Mouse (Mus musculus) MEL (cell line): ENCODE data around the gene Pbx4. TPM values are rescaled to one million over a fixed set of nuclear protein-coding genes. Genes with fewer than 3 reads are reported as not detected.

Source experiments
- DNase-seq: peaks from one replicate; pipeline ENCODE4 v3.0.0; 2011; ENCODE audit warnings: low read depth, low spot score
- H3K27ac ChIP-seq: 2 replicates; pipeline ENCODE4 v1.5.1; 2012; ENCODE audit warnings: low read depth, mild to moderate bottlenecking, control low read depth, low read length, moderate library complexity; ENCODE audit not compliant: control insufficient read depth
- H3K27me3 ChIP-seq, 2 experiments: fragments of 150-350 bp in 1 of 2; sonication (generic) in 1 of 2; 2 replicates each; pipeline ENCODE4 v1.6.1; 2012; ENCODE audit warnings: low read length in 2 of 2, mild to moderate bottlenecking in 2 of 2, improper control_type of control experiment in 1 of 2, moderate library complexity in 1 of 2; ENCODE audit not compliant: insufficient read depth in 2 of 2, control insufficient read depth in 1 of 2
- H3K36me3 ChIP-seq, 2 experiments: 2 replicates each; pipeline ENCODE4 v1.6.1; 2012 to 2014; ENCODE audit warnings: low read length in 2 of 2, improper control_type of control experiment in 1 of 2, inconsistent platforms in 1 of 2, mild to moderate bottlenecking in 1 of 2; ENCODE audit not compliant: insufficient read depth in 2 of 2, control insufficient read depth in 1 of 2
- H3K4me1 ChIP-seq, 2 experiments: fragments of 150-350 bp in 1 of 2; sonication (generic) in 1 of 2; 2 replicates each; pipeline ENCODE4 v1.6.1; 2012; ENCODE audit warnings: low read length in 2 of 2, improper control_type of control experiment in 1 of 2, mild to moderate bottlenecking in 1 of 2; ENCODE audit not compliant: insufficient read depth in 2 of 2, control insufficient read depth in 1 of 2
- H3K4me3 ChIP-seq, 2 experiments: fragments of 150-350 bp in 1 of 2; sonication (generic) in 1 of 2; 2 replicates each; pipeline ENCODE4 v1.5.1; 2012; ENCODE audit warnings: low read depth in 2 of 2, low read length in 2 of 2, mild to moderate bottlenecking in 2 of 2, moderate library complexity in 2 of 2, control low read depth in 1 of 2, improper control_type of control experiment in 1 of 2; ENCODE audit not compliant: control insufficient read depth in 1 of 2, insufficient read depth in 1 of 2
- H3K79me2 ChIP-seq: 2 replicates; pipeline ENCODE4 v1.6.1; 2012; ENCODE audit warnings: mild to moderate bottlenecking, low read length, moderate library complexity; ENCODE audit not compliant: control insufficient read depth, poor library complexity, insufficient read depth
- H3K9ac ChIP-seq: 2 replicates; pipeline ENCODE4 v1.6.1; 2012; ENCODE audit warnings: low read depth, mild to moderate bottlenecking, control low read depth, low read length, moderate library complexity; ENCODE audit not compliant: control insufficient read depth, poor library complexity, severe bottlenecking
- H3K9me3 ChIP-seq: fragments of 150-350 bp; sonication (generic); replicated peaks from 2 replicates; pipeline ENCODE4 v1.6.1; 2012; ENCODE audit warnings: mild to moderate bottlenecking, low read length, improper control_type of control experiment, moderate library complexity; ENCODE audit not compliant: insufficient read depth
- BHLHE40 ChIP-seq: IDR thresholded peaks from 2 replicates; pipeline ENCODE4 v1.6.1; 2012; ENCODE audit warnings: low read depth, mild to moderate bottlenecking, inconsistent platforms, low read length, improper control_type of control experiment, borderline replicate concordance
- CHD1 ChIP-seq: IDR thresholded peaks from 2 replicates; pipeline ENCODE4 v1.6.1; 2012; ENCODE audit warnings: low read depth, mild to moderate bottlenecking, inconsistent platforms, low read length, improper control_type of control experiment
- CTCF ChIP-seq, 3 experiments: IDR thresholded peaks in 2 of 3; conservative IDR thresholded peaks in 1 of 3; 2 replicates each; pipeline ENCODE4 v1.5.1; 2011 to 2012; ENCODE audit warnings: low read length in 3 of 3, low read depth in 2 of 3, mild to moderate bottlenecking in 2 of 3, improper control_type of control experiment in 1 of 3, inconsistent platforms in 1 of 3, mixed read lengths in 1 of 3, moderate library complexity in 1 of 3; ENCODE audit not compliant: control insufficient read depth in 1 of 3, insufficient read depth in 1 of 3, poor library complexity in 1 of 3, severe bottlenecking in 1 of 3
- ETS1 ChIP-seq: IDR thresholded peaks from 2 replicates; pipeline ENCODE4 v1.6.1; 2012; ENCODE audit warnings: low read depth, mild to moderate bottlenecking, inconsistent platforms, low read length, improper control_type of control experiment, moderate library complexity
- GABPA ChIP-seq: IDR thresholded peaks from 2 replicates; pipeline ENCODE4 v1.6.1; 2012; ENCODE audit warnings: low read depth, mild to moderate bottlenecking, inconsistent platforms, low read length, improper control_type of control experiment, moderate library complexity
- MXI1 ChIP-seq: IDR thresholded peaks from 2 replicates; pipeline ENCODE4 v1.6.1; 2011; ENCODE audit warnings: mild to moderate bottlenecking, low read depth, low read length, improper control_type of control experiment
- MYB ChIP-seq: IDR thresholded peaks from 2 replicates; pipeline ENCODE4 v1.6.1; 2011; ENCODE audit warnings: mild to moderate bottlenecking, low read depth, low read length, improper control_type of control experiment
- NELFE ChIP-seq: IDR thresholded peaks from 2 replicates; pipeline ENCODE4 v1.6.1; 2011; ENCODE audit warnings: low read depth, low read length, improper control_type of control experiment
- POLR2A ChIP-seq, 2 experiments: IDR thresholded peaks; 2 replicates each; pipeline ENCODE4 v1.6.1; 2011 to 2012; ENCODE audit warnings: low read length in 2 of 2, mild to moderate bottlenecking in 2 of 2, control low read depth in 1 of 2, improper control_type of control experiment in 1 of 2, low read depth in 1 of 2, moderate library complexity in 1 of 2; ENCODE audit not compliant: control insufficient read depth in 1 of 2, insufficient read depth in 1 of 2, poor library complexity in 1 of 2
- POLR2AphosphoS5 ChIP-seq: IDR thresholded peaks from 2 replicates; pipeline ENCODE4 v1.6.1; 2012; ENCODE audit warnings: low read depth, borderline replicate concordance, mild to moderate bottlenecking, inconsistent platforms, low read length, moderate library complexity, mixed read lengths
- RAD21 ChIP-seq: IDR thresholded peaks from 2 replicates; pipeline ENCODE4 v1.6.1; 2011; ENCODE audit warnings: mild to moderate bottlenecking, low read depth, low read length, improper control_type of control experiment
- SIN3A ChIP-seq: IDR thresholded peaks from 2 replicates; pipeline ENCODE4 v1.6.1; 2012; ENCODE audit warnings: low read length, improper control_type of control experiment, inconsistent platforms
- UBTF ChIP-seq: IDR thresholded peaks from 2 replicates; pipeline ENCODE4 v1.6.1; 2012; ENCODE audit warnings: low read depth, mild to moderate bottlenecking, inconsistent platforms, low read length, improper control_type of control experiment, moderate library complexity, borderline replicate concordance; ENCODE audit not compliant: insufficient read depth
- USF1 ChIP-seq: IDR thresholded peaks from 2 replicates; pipeline ENCODE4 v1.6.1; 2014; ENCODE audit warnings: low read depth, mild to moderate bottlenecking, inconsistent platforms, low read length, improper control_type of control experiment, moderate library complexity
- ZC3H11A ChIP-seq: IDR thresholded peaks from 2 replicates; pipeline ENCODE4 v1.6.1; 2012; ENCODE audit warnings: low read depth, mild to moderate bottlenecking, inconsistent platforms, low read length, improper control_type of control experiment
- ZKSCAN1 ChIP-seq: IDR thresholded peaks from 2 replicates; pipeline ENCODE4 v1.6.1; 2012; ENCODE audit warnings: low read depth, mild to moderate bottlenecking, inconsistent platforms, low read length, improper control_type of control experiment, moderate library complexity
- ZMIZ1 ChIP-seq: IDR thresholded peaks from 2 replicates; pipeline ENCODE4 v1.6.1; 2012; ENCODE audit warnings: low read depth, mild to moderate bottlenecking, inconsistent platforms, low read length, improper control_type of control experiment, moderate library complexity
- polyA plus RNA-seq, 2 experiments: library from polyadenylated mRNA; stranded (reverse) in 1 of 2; unstranded in 1 of 2; fragments of >175 nt in 1 of 2; fragments of >200 nt in 1 of 2; gene quantifications; 2 replicates each; pipeline versions ENCODE4 v1.2.1 to v1.2.4; 2012; ENCODE audit warnings: low replicate concordance in 2 of 2, low read depth in 1 of 2; ENCODE audit not compliant: insufficient read length in 2 of 2, insufficient read depth in 1 of 2, missing spikeins in 1 of 2
- total RNA-seq: library from RNA; depleted of rRNA; stranded (reverse); fragments of 300-350 nt; gene quantifications from 2 replicates; pipeline ENCODE4 v1.2.3, GENCODE M21; 2012

Gene Pbx4
- total and polyA plus RNA-seq, 3 experiments = 9.3 to 15.6 TPM; not detected in 1

GRCm38 (mm10) chr8:69794901-69795300 is 37.4 kb upstream of the Pbx4 start:
- Histone ChIP-seq H3K9ac (no peak overlapping the region), H3K79me2 (peaks cover 31% of the 10 kb centered on the region), H3K4me3 (no peak overlapping the region), H3K27ac (no peak overlapping the region), H3K4me1 (peaks cover 4 to 7% of the 10 kb centered on the region in 2 experiments; a peak in 3 of 4 replicates), H3K27me3 (no peaks in the 10 kb centered on the region), H3K36me3 (peaks cover 5 to 11% of the 10 kb centered on the region in 2 experiments), H3K9me3 (no peaks in the 10 kb centered on the region)
- DNase-seq = no peak
- no peak for TF ChIP-seq CTCF (IDR thresholded peaks at IDR 0.05 in 2 of 3, conservative IDR thresholded peaks at IDR 0.05 in 1 of 3; ENCODE audit: control insufficient read depth in 1 of 3, insufficient read depth in 1 of 3, low read depth in 2 of 3, low read length in 3 of 3, poor library complexity in 1 of 3, severe bottlenecking in 1 of 3)
- TF ChIP-seq SIN3A = no peak
- TF ChIP-seq, all 39 proteins: peak for 0

DNA sequence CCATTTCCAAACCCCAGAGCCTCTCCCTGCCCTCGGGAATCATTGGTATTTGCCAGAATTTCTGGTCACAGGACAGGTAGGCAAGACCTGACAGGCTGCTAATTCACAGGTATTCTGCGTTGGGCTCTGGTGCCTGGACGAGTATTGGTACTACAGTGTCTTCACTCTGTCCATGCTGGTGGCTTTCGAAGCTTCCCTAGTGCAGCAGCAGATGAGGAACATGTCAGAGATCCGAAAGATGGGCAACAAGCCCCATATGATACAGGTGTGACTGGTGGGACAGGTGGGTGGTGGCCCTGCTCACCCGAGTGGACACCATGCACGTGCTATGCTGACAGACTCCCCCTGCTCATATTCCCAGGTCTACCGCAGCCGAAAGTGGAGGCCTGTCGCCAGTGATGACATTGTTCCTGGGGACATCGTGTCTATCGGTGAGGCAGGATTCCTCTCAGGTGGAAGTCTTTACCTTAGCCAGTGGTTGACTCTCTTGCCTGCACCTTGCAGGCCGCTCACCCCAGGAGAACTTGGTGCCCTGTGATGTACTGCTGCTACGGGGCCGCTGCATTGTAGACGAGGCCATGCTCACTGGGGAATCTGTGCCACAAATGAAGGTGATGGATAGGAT is 35.5 kb upstream of the Pbx4 start:
- no peaks in the 10 kb centered on the region for H3K27me3 ChIP-seq
- H3K4me1 ChIP-seq = peaks cover 2 to 7% of the 10 kb centered on the region in 2 experiments; a peak in 3 of 4 replicates
- peaks cover 5 to 11% of the 10 kb centered on the region in 2 experiments for H3K36me3 ChIP-seq
- DNase-seq = no peak
- H3K9me3 ChIP-seq = no peaks in the 10 kb centered on the region
- H3K4me3 ChIP-seq = no peak overlapping the region
- H3K9ac ChIP-seq = no peak overlapping the region
- no peak for TF ChIP-seq ZMIZ1
- TF ChIP-seq BHLHE40 = no peak
- TF ChIP-seq ETS1 = no peak
- TF ChIP-seq NELFE = no peak
- no peak for TF ChIP-seq ZC3H11A
- TF ChIP-seq POLR2A (IDR thresholded peaks at IDR 0.05; ENCODE audit: control insufficient read depth in 1 of 2, insufficient read depth in 1 of 2, low read depth in 1 of 2, low read length in 2 of 2, poor library complexity in 1 of 2) = no peak
- TF ChIP-seq MYB = no peak
- TF ChIP-seq UBTF = no peak
- TF ChIP-seq POLR2AphosphoS5 = no peak
- no peak for TF ChIP-seq RAD21
- TF ChIP-seq USF1 = no peak
- no peak for TF ChIP-seq ZKSCAN1
- TF ChIP-seq SIN3A = no peak
- TF ChIP-seq MXI1 = no peak
- TF ChIP-seq GABPA = no peak
- no peak for TF ChIP-seq CHD1
- no peak overlapping the region for H3K27ac ChIP-seq
- H3K79me2 ChIP-seq = peaks cover 20% of the 10 kb centered on the region
